Mouse (Mus musculus) common myeloid progenitor, adult 5-6 weeks (primary cell): ENCODE data around the gene Zfp661. TPM values are rescaled to one million over a fixed set of nuclear protein-coding genes. Genes with fewer than 3 reads are reported as not detected.

Experiments used
- ATAC-seq: replicated peaks from 2 replicates; pipeline ENCODE4 v1.8.0; 2016; ENCODE audit warnings: low read depth, mild to moderate bottlenecking, moderate TSS enrichment, inconsistent platforms; ENCODE audit not compliant: poor library complexity, severe bottlenecking
- total RNA-seq: library from RNA; stranded (forward); fragments of 200-1000, 187-1606 nt; gene quantifications from 2 replicates; pipeline ENCODE4 v1.2.3, GENCODE M21; 2017

Zfp661 gene
- total RNA-seq, 1 experiment from 2014 or later = 1.7 TPM

DNA sequence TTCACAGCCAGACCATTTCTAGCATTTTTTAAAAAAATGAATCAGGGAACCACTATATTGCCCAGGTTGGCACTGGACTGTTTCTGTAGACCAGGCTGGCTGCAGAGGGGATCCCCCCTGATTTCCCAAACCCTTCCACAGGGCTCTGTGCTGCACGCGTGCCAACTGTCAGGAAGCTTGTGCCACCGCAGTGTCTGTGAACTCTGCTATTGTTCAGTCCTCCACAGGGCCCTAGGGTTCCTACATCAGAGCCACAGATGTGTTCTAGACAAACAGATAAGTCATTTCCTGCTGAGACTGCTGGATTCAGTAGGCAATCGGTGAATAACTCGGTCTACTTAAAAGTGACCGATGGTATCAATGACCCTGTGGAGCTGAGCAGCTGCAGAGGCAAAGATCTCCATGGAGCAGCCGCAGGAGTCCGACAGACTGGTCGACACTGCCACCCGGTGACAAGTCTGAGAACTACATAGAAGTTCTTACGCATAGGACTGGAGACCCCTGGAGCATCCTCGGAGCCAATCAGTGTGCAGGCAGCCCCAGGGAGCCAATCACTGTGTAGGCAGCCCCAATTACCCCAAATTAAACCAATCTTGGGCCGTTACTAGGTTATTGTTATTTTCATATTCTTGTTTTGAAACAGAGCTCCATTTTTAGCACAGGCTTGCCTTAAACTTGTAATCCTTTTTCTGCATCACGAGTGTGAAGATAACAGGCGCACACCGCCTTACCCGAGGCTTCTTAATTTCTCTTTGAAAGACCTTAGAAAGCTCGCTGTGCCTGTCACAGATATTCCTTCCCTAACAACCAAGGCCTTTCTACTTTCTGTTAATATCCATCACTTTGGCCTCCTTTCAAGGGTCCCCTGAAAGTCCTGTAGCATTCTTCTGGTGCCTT, 27.6 kb downstream of the Zfp661 start:
- ATAC-seq = peak; percentile 100

DNA sequence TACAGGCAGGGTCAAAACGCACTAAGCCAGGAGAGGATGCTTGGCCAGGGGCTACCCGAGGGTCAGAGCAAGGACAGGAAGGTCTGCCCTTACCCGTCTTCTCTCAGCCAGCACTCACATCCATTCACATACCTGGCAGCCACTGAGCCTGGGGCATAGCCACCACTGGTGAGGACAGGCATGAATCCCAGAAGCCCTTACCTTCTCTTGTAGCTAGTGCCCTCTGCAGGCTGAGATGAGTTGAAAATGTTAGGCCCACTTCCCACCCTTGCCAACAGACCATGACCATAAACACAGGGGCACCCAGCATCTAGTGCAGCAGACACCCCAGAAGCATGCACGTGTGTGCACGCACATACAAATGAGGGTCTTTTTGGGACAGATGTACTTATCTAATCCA, 35.8 kb downstream of the Zfp661 start:
- ATAC-seq = peak; percentile 69

DNA sequence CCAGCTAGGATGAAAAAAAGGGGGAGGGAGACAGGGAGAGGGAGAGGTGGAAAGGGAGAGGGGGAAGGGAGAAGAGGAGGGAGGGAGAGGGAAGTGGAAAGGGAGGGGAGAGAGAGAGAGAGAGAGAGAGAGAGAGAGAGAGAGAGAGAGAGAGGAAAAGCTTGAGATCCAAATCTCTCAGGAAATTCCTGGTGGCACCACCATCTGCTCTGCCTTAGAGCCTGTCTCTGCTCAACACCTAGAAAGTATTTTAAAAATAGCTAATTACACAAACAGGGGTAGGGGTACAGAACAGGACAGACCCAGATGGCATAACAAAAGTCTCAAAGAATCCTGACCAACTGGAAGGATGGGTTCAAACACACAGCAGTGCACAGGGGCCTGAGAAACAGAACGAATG, 36.4 kb downstream of the Zfp661 start:
- ATAC-seq = no peak

DNA sequence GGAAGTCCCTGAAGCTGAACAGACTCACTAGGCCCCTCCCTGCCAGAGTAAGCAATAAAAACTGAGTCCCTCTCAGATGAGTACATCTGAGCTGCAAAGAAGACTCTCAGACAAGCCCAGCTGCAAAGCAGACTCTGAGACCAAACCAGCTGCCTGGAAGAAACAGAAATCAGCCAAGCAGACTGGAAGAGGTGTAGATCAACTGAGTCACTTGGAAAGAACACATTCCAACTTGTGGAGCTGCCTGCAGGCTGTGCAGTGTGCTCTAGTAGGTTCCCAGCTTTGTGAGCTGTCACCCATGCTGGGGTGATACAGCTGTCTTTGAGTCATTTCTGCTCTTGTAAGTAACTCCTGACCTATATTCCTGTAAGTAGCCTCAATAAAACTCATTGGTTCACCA, 37.2 kb downstream of the Zfp661 start:
- no peak for ATAC-seq

DNA sequence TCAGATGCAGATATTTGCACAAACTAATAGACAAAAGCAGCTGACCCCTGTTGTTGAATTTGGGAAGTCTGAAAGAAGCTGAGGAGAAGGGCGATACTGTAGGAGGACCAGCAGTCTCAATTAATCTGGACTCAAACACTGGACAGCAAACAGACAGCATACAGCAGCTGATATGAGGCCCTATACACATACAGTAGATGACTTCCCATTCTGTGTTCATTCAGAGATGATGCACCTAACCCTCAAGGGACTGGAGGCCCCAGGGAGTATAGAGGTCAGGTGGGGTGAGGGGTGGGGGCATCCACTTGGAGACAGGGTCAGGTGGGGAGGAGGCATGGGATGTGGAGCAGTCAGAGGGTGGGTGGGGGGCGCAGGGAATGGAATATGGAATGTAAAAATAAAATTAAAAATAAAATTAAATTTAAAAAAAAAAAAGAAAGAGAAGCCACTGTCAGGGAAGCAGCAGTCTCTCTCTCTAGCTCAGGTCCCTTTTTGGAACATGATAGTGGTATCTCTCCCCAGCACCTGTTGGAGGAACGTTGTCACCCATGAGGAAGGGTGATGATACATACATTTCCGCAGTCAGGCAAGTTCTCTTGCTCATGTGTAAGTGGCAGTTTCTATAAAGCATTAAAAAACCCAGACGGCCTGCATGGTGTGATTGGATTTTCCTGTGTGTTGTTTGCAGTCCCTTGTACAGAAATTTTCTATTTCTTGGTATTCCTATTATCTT, 38.4 kb downstream of the Zfp661 start:
- ATAC-seq = no peak

DNA sequence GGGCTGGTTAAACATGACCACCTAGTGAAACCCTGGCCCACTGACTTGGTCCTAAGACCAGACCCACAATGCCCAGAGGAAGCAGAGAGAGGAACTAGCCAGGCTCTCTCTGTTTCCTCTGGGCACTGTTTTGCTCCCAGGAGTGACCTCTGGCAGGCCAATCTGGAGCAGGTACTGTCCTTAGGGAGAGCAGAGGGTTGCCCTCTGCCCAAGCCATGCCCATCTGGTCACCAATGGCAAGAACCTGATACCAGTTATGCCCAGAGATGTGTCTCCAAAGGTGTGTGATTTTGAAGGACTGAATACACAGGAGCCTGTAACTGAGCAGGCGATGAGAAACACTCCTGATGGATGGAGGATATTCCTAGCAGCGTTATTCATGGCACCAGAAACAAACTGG, 45.2 kb downstream of the Zfp661 start:
- no peak for ATAC-seq

DNA sequence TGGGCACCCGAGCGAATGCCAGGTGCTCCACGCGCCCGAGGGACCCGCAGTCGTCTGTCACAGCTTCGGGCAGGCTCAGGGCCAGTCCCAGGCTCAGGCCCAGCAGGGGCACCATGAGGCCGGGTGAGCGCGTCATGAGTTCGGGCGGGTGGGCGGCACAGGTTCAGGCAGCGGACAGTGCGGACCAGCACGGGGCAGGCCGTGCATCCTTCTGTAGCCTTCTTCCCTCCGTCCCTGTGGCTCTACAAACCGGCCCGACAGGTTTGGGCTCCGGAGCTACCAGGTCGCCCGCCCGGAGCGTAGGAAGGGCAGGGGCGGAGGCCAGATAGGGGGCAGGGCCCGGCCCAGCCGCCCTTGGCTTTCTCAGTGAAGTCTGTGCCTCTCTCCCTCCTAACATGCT, 45.7 kb downstream of the Zfp661 start, which contains the start of gene Prom2:
Gene Prom2, minus strand, starts transcription at position 283 of the 400 bp plus-strand sequence.
- no peak for ATAC-seq

DNA sequence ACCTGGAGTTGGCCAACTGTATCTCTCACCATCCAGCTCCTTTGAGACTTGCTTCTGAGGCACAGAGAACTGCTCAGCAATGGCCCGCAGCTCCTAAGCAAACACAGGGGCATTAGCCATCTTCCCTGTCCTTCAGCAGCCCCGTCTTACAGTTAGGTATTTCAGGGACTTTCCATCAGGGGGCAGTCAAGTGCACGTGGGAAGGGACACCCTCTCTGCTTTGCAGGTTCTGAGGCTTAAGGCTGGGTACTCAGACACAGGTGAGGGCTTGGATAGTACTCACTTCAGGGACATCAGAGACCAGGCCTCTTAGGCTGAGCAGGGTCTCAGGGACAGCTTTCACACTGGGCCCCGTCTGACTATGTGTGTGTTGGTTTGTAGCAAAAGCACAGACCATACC, 47.4 kb downstream of the Zfp661 start:
- ATAC-seq = peak; percentile 45; the same call in 1 of the 2 replicates

DNA sequence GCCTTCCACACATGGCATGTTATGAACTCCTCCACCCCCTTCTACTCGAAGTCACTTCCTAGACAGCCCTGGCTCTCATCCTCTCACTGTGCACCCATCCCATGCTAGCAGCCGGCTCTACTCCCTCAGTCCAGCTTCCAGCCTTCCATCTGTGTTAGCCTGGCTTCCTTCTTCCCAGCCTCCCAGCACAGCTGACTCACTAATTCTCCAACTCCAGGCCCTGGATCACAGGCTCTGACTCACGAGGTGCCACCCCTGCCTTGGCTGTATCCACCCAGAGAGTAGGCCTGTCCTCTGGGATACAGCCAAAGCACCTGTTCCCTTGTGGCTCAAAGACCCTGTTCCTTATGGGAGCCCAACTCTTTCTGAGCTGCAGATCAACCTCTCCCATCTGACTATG, 49.3 kb downstream of the Zfp661 start:
- no peak for ATAC-seq

DNA sequence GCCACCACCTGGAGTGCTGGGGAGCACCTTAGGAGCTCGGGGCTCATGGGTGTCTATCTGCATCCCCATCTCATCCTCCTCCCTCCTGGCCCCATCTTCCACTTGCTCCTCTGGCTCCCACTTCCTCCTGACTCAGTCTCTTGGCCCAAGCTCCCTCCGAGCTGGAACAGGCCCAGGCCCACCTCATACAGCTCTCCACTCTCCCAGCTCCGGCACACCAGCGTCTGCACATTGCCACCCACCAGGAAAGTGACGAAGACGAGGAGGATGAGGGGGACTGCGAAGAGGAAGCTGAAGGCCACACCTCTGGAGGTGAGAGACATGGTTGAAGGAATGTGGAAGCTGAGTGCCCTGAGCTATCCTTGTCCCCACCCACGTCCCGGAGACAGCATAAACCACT, 51.5 kb downstream of the Zfp661 start:
- ATAC-seq = no peak

DNA sequence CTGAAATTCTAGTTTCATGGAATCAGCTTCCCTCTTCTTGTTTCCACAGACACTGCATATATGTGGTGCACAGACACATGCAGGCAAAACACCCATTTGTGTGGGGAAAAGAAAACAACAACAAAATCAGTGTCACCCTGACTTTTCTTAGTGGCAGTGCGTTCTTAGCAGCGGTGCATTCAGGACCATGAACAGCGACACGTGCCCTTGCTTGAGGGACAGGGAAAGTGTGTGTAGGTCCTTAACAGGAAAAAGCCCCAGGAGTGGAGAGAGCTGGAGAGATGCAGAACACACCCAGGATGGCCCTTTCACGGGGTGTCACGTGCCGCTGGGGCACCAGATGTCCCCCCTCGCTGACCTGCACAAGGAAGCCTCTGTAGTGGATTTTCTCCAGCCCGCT, 54.5 kb downstream of the Zfp661 start:
- ATAC-seq = peak; percentile 79

DNA sequence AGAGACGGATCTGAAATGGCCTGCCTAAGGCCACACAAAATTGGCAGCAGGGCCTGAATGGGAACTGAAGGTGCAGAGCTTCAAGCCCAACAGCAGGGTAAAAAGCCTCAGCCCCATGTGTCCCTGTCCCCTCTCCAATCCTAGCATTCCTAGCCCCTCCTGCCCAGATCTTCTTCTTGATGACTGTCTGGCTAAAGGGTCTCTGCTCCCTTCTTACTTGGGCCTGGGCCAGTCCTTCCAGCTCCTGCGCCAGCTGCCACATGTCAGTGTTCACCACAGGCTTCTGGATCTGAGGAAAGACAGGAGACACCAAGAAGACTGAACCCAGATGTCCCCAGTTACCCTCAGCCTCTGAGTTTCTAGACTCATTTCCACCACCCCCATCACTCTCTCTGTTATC, 55.3 kb downstream of the Zfp661 start:
- no peak for ATAC-seq

DNA sequence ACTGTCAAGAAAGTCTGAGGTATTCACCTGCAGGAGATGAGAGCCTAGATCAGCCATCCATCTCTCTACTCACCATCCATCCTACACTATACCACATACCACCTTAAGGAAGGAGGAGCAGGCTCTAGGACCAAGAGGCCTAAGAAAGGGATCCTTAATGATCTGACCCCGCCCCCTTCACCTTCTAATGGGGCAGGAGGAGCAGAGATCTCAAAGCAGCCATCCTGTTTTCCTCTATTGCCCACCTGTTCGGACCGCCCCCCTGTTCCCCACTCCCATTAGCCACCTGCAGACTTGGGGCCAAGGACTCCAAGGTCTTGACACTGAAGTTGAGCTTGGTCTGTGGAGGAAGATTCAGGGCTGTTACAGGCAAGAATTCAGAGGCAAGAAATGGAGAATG, 56.5 kb downstream of the Zfp661 start:
- no peak for ATAC-seq

DNA sequence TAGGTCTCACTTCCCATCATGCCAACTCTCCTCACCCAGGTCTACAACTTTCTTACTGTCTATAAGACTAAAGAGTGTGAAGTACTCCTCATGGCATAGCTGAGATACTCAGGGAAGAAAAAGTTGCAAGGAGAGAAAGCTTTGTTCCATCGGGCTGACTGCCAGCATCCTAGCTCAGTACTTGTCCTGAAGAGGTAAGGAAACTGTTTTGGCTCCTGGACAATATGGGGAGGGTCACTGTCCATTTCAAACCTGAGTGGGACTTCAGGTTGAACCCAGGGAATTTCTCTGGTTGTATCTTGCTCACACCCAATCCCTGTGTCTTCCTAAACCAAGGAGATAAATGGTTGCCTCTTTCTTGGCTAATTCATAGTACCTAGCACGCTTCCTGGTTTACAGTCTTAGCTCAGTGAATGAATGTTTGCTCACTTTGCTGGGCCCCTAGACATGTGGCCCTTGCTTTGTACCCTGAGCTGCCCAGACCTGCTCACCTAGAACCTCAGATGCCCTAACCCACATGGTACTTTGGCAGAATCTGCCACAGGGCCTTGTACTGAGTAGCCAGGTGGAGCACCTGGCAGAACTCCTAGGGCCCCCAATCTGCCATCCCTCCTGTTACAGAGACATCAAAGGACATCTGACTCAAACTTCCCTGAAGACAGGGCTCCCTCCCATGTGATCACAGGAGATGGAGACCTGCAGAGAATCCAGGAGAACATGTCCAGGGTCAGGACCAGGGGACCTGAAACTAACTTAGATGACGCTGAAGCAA, 61.7 kb downstream of the Zfp661 start:
- no peak for ATAC-seq

Other genes with a start within 250 kb of the Zfp661 start
- not detected in 2 replicates for gene Astl, start 248.5 kb downstream of the Zfp661 start, total RNA-seq
- 0.14 TPM in 1 of 2 replicates, not detected in the other for gene Adra2b, start 223.9 kb downstream of the Zfp661 start, total RNA-seq
- not detected in 2 replicates for gene Gpat2, start 161.9 kb downstream of the Zfp661 start, total RNA-seq
- gene Fahd2a, start 142.5 kb downstream of the Zfp661 start, total RNA-seq = 5.6 and 12.8 TPM in 2 replicates
- gene Kcnip3, start 65.0 kb downstream of the Zfp661 start, total RNA-seq = 2.5 and 4.0 TPM in 2 replicates
- gene Prom2, start 45.6 kb downstream of the Zfp661 start, total RNA-seq = not detected in 2 replicates
- gene Mrps5, start 128 bp upstream of the Zfp661 start, total RNA-seq = 80.0 and 148 TPM in 2 replicates
- gene Mal, start 69.6 kb upstream of the Zfp661 start, total RNA-seq = not detected in 2 replicates
- gene Mall, start 142.8 kb upstream of the Zfp661 start, total RNA-seq = not detected in 2 replicates
- gene Nphp1, start 201.8 kb upstream of the Zfp661 start, total RNA-seq = 21.3 and 33.4 TPM in 2 replicates
- gene Mtln, start 205.4 kb upstream of the Zfp661 start, total RNA-seq = 36.1 and 42.8 TPM in 2 replicates
- 52.7 and 60.3 TPM in 2 replicates for gene Bub1, start 244.8 kb upstream of the Zfp661 start, total RNA-seq